Mouse (Mus musculus): ENCODE results near the gene Spats2l. TPM values are rescaled to one million over a fixed set of nuclear protein-coding genes. Genes with fewer than 3 reads are reported as not detected.

Spats2l gene
- polyA plus RNA-seq, 1 experiment from 2014 or later, result 10.3 TPM

GRCm38 (mm10) chr1:57826245-57826644 lies 52.3 kb downstream of the Spats2l start:
- ATAC-seq (ENCODE audit: low read depth) (no peak), DNase-seq (no peak)
- no peaks in the 10 kb centered on the region for H3K27me3 ChIP-seq
- 71% methylated on average over 9 of the region's 9 CpGs for WGBS (ENCODE audit: insufficient replicate concordance)
- H3K4me2 ChIP-seq, result no peak overlapping the region
- no peak overlapping the region for H3K4me3 ChIP-seq (replicated peaks)
- no peak overlapping the region for H3K27ac ChIP-seq
- H3K9me3 ChIP-seq (replicated peaks), result no peaks in the 10 kb centered on the region
- no peak overlapping the region for H3K9ac ChIP-seq
- H3K36me3 ChIP-seq, result no peaks in the 10 kb centered on the region
- no peaks in the 10 kb centered on the region for H3K4me1 ChIP-seq (replicated peaks)

DNA sequence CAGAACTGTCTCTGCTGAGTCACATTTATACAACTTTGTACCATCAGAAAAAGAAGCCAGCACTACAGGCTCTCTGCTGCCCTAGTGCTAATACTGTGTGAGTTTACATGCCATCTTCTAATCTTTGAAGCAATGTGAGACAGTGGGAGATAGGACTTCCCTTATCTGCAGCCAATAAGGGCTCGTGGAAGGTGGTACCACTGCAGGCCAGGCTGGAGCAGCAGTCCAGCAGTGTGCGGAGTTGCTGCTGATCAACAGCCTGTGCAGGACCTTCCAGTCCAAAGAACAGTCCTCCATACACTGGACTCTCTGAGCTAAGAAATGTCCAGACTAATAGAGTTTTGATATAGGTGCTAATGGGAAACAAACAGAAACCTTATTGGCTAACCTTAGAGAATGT lies 59.2 kb downstream of the Spats2l start:
- DNase-seq, result no peak
- Histone ChIP-seq H3K9ac (no peak overlapping the region), H3K36me3 (no peaks in the 10 kb centered on the region), H3K27ac (no peak overlapping the region), H3K4me3 (replicated peaks) (no peak overlapping the region), H3K27me3 (no peaks in the 10 kb centered on the region), H3K4me1 (replicated peaks) (no peaks in the 10 kb centered on the region), H3K4me2 (no peak overlapping the region), H3K9me3 (replicated peaks) (no peaks in the 10 kb centered on the region)
- WGBS (ENCODE audit: insufficient replicate concordance), result 48% methylated on average over 2 of the region's 2 CpGs
- ATAC-seq (ENCODE audit: low read depth), result peak; percentile 65; the same call in 1 of the 2 replicates

DNA sequence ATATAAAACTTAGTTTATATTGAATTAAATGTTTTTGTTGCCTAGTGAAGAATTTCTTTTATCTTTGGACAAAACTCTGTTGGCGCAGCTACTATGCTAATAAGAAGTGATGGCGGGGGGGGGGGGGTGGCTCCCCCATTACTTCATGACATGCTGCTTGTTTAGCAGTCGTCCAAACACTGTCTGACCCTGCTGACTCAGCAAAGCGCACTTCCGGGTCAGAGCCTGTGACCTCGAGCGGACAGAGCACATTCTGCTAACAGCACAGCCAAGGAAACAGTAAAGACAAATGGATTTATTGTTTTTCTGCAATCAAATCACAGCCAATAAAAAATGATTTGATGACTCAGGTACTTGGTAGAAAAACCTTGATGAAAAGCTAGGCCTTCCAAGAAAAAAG lies 61.2 kb downstream of the Spats2l start:
- no peak overlapping the region for H3K4me3 ChIP-seq (replicated peaks)
- no peak overlapping the region for H3K9ac ChIP-seq
- no peaks in the 10 kb centered on the region for H3K4me1 ChIP-seq (replicated peaks)
- no peaks in the 10 kb centered on the region for H3K36me3 ChIP-seq
- no peaks in the 10 kb centered on the region for H3K27me3 ChIP-seq
- WGBS (ENCODE audit: insufficient replicate concordance), result 51% methylated on average over 7 of the region's 7 CpGs
- ATAC-seq (ENCODE audit: low read depth) (no peak), DNase-seq (no peak)
- H3K9me3 ChIP-seq (replicated peaks), result no peaks in the 10 kb centered on the region
- no peak overlapping the region for H3K4me2 ChIP-seq
- H3K27ac ChIP-seq, result no peak overlapping the region

DNA sequence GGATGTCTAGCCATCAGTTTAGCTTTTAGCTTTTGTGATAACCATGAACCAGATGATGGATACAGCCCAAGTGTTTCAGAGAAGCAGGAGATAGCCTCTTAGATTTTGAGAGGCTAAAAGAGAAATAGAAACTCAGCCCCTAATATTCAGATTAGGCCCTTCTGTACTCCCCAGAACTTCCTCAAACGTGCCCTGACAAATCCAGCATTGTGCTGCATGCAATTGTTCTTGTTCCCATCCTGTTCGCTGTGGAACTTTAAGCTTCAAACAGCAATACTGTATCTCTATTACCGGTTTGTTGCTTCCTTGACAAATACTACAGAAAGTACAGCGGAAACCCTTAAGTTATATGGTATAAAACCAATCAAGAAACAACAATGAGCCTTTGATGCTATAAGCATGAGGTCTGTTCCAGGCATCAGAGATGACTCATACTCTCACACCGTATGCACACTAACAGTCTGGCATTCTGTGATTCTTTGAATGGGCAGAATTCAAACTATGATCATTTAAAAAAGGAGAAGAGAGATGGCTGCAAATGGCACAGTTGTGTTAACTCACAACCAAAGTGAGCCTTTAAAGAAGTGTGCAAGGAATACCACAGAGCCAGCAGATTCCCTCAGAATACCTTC lies 62.8 kb downstream of the Spats2l start:
- no peaks in the 10 kb centered on the region for H3K9me3 ChIP-seq (replicated peaks)
- H3K27ac ChIP-seq, result no peak overlapping the region
- ATAC-seq (ENCODE audit: low read depth) (no peak), DNase-seq (no peak)
- H3K4me3 ChIP-seq (replicated peaks), result no peak overlapping the region
- H3K4me2 ChIP-seq, result no peak overlapping the region
- H3K36me3 ChIP-seq, result no peaks in the 10 kb centered on the region
- no peaks in the 10 kb centered on the region for H3K4me1 ChIP-seq (replicated peaks)
- H3K9ac ChIP-seq, result no peak overlapping the region
- WGBS (ENCODE audit: insufficient replicate concordance), result 57% methylated on average over 5 of the region's 5 CpGs
- no peaks in the 10 kb centered on the region for H3K27me3 ChIP-seq

- Histone ChIP-seq H3K9me3 (replicated peaks) (no peaks in the 10 kb centered on the region), H3K27ac (no peak overlapping the region), H3K27me3 (no peaks in the 10 kb centered on the region), H3K36me3 (no peaks in the 10 kb centered on the region), H3K9ac (no peak overlapping the region), H3K4me2 (no peak overlapping the region), H3K4me1 (replicated peaks) (no peaks in the 10 kb centered on the region), H3K4me3 (replicated peaks) (no peak overlapping the region)
- WGBS (ENCODE audit: insufficient replicate concordance), result 60% methylated on average over 6 of the region's 6 CpGs
- ATAC-seq (ENCODE audit: low read depth) (no peak), DNase-seq (no peak)
These were observed 65.9 kb downstream of the Spats2l start for GRCm38 (mm10) chr1:57839863-57840262.

GRCm38 (mm10) chr1:57845054-57845722 lies 71.2 kb downstream of the Spats2l start:
- no peak for DNase-seq
- Histone ChIP-seq H3K27ac (no peak overlapping the region), H3K4me1 (replicated peaks) (no peaks in the 10 kb centered on the region), H3K4me3 (replicated peaks) (no peak overlapping the region), H3K4me2 (no peak overlapping the region), H3K27me3 (no peaks in the 10 kb centered on the region), H3K9ac (no peak overlapping the region), H3K9me3 (replicated peaks) (no peaks in the 10 kb centered on the region), H3K36me3 (no peaks in the 10 kb centered on the region)
- WGBS (ENCODE audit: insufficient replicate concordance), result 58% methylated on average over 9 of the region's 9 CpGs
- no peak for ATAC-seq (ENCODE audit: low read depth)

DNA sequence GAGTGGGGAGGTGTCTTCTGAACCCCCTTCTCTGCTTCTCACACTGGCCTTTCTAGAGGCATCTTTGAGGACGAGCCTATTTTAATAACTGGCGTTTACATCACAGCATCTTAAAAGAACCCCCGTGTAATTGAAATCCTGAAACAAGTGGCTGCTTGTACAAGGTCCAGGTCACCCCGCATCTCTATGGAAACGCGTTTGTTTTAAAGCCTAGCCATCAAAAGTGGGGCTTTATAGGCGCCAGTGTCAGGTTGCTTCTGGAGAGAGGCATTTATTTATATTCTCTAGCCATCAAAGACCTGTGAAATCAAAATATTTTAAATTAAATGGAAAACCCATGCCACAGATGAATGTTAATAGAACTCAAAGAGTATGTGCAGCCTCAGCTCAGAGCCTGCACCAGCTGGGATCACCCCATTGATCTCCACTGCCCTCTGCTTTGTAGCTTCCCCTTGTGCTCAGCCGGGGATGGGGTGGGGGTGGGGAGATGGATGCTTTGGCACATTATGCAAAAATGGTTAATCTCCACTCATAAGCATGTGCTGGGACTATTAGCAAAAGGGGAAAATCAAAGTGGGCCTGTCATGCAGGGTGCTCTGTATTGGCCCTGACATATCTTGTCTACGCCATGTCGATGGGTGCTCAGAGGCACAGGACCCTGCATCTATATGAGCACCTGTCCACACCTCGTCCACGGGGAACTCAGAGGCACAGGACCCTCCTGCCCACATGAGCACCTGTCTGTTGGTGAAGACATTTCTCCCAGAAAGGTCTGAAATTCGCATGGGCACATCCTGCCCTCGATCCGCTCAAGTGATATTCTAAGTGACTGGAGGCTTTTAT lies 73.1 kb downstream of the Spats2l start:
- DNase-seq (no peak), ATAC-seq (ENCODE audit: low read depth) (no peak)
- Histone ChIP-seq H3K9ac (no peak overlapping the region), H3K36me3 (no peaks in the 10 kb centered on the region), H3K4me1 (replicated peaks) (peaks cover 1% of the 10 kb centered on the region; the same call in 1 of the 2 replicates), H3K9me3 (replicated peaks) (no peaks in the 10 kb centered on the region), H3K27me3 (no peaks in the 10 kb centered on the region), H3K4me3 (replicated peaks) (no peak overlapping the region), H3K27ac (no peak overlapping the region), H3K4me2 (no peak overlapping the region)
- WGBS (ENCODE audit: insufficient replicate concordance), result 66% methylated on average over 15 of the region's 15 CpGs

- DNase-seq (no peak), ATAC-seq (ENCODE audit: low read depth) (no peak)
- H3K4me3 ChIP-seq (replicated peaks), result no peak overlapping the region
- no peak overlapping the region for H3K4me2 ChIP-seq
- H3K4me1 ChIP-seq (replicated peaks), result peaks cover 6% of the 10 kb centered on the region; the same call in 1 of the 2 replicates
- no peak overlapping the region for H3K9ac ChIP-seq
- no peaks in the 10 kb centered on the region for H3K9me3 ChIP-seq (replicated peaks)
- H3K27ac ChIP-seq, result no peak overlapping the region
- H3K27me3 ChIP-seq, result no peaks in the 10 kb centered on the region
- no peaks in the 10 kb centered on the region for H3K36me3 ChIP-seq
- 57% methylated on average over 4 of the region's 4 CpGs for WGBS (ENCODE audit: insufficient replicate concordance)
These were observed 75.1 kb downstream of the Spats2l start for GRCm38 (mm10) chr1:57849087-57849486.

- Histone ChIP-seq H3K4me3 (replicated peaks) (no peak overlapping the region), H3K9ac (no peak overlapping the region), H3K9me3 (replicated peaks) (no peaks in the 10 kb centered on the region), H3K27ac (no peak overlapping the region), H3K27me3 (no peaks in the 10 kb centered on the region), H3K4me2 (no peak overlapping the region), H3K4me1 (replicated peaks) (peaks cover 6% of the 10 kb centered on the region; the same call in 1 of the 2 replicates), H3K36me3 (no peaks in the 10 kb centered on the region)
- WGBS (ENCODE audit: insufficient replicate concordance), result 49% methylated on average over 3 of the region's 3 CpGs
- DNase-seq (no peak), ATAC-seq (ENCODE audit: low read depth) (no peak)
These were observed 76.0 kb downstream of the Spats2l start for GRCm38 (mm10) chr1:57849916-57850315.

- Histone ChIP-seq H3K27me3 (no peaks in the 10 kb centered on the region), H3K36me3 (no peaks in the 10 kb centered on the region), H3K4me2 (no peak overlapping the region), H3K27ac (no peak overlapping the region), H3K9me3 (replicated peaks) (no peaks in the 10 kb centered on the region), H3K4me3 (replicated peaks) (no peak overlapping the region), H3K9ac (no peak overlapping the region), H3K4me1 (replicated peaks) (peaks cover 6% of the 10 kb centered on the region; the same call in 1 of the 2 replicates)
- 89% methylated on average over 6 of the region's 6 CpGs for WGBS (ENCODE audit: insufficient replicate concordance)
- no peak for ATAC-seq (ENCODE audit: low read depth)
- no peak for DNase-seq
These were observed 77.9 kb downstream of the Spats2l start for GRCm38 (mm10) chr1:57851871-57852270.

GRCm38 (mm10) chr1:57852562-57853271 lies 78.8 kb downstream of the Spats2l start:
- Histone ChIP-seq H3K27me3 (no peaks in the 10 kb centered on the region), H3K27ac (no peak overlapping the region), H3K4me1 (replicated peaks) (peaks cover 6% of the 10 kb centered on the region; the same call in 1 of the 2 replicates), H3K36me3 (no peaks in the 10 kb centered on the region), H3K9me3 (replicated peaks) (no peaks in the 10 kb centered on the region), H3K4me3 (replicated peaks) (no peak overlapping the region), H3K9ac (no peak overlapping the region), H3K4me2 (no peak overlapping the region)
- ATAC-seq (ENCODE audit: low read depth), result no peak
- no peak for DNase-seq
- 67% methylated on average over 12 of the region's 12 CpGs for WGBS (ENCODE audit: insufficient replicate concordance)
